Mouse (Mus musculus): ENCODE measurements around the gene Agbl2.

Agbl2 gene

DNA sequence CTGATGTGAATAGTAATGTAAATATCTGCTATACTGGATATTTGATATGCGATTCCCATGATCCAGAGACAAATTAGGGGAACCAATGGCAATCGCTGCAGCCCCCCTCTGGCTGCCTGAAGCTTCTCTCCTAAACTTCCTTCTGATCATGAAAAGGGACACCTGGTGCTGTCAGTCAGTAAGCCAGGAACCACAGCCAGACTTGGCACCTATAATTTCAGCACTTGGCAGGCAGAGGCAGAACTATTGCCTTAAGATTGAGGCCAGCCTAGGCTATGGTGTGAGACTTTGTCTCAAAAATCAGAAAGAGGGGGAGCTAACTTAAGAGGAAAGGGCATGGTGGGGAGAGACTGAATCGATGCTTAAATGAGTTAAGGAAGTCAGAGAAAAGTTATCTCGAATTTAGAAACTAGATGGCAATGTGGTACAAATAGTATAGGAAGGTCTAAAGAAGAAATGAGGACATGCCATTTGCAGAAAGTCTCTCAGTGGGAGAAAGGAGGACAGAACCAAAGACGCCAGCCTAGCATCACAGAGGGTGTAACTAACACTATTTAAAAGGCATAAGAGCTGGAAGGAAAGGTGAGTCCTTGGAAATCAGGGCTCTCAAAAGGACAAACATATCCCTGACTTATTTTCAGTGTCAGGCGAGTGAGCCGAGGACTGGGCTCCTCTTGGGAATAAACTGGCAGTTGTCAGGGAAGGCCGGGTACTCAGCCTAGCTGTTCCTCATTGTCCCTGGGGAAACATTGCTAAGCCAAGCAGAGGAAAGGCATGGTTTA is 88.8 kb downstream of the Agbl2 start:
- peak; percentile 39 for DNase-seq (ENCODE audit: low spot score)

DNA sequence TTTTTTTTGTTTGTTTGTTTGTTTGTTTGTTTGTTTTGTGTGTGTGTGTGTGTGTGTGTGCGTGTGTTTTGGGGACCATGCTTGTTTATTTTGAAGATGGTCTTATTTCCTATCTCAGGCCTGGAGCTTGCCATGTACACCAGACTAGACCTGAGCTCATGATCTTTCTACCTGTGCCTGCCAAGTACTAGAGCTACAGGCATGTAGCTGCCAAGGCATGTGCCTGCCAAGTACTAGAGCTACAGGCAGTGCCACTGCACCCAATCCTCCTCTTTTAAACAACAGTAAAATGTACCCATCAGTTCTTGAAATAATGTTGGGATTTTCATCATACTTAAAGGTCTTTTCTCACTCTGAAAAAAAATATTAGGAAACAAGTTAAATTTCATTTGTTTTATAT is 91.5 kb downstream of the Agbl2 start:
- DNase-seq (ENCODE audit: low spot score): no peak

GRCm38 (mm10) chr2:90875239-90875638 is 92.7 kb downstream of the Agbl2 start:
- DNase-seq (ENCODE audit: low spot score): no peak

DNA sequence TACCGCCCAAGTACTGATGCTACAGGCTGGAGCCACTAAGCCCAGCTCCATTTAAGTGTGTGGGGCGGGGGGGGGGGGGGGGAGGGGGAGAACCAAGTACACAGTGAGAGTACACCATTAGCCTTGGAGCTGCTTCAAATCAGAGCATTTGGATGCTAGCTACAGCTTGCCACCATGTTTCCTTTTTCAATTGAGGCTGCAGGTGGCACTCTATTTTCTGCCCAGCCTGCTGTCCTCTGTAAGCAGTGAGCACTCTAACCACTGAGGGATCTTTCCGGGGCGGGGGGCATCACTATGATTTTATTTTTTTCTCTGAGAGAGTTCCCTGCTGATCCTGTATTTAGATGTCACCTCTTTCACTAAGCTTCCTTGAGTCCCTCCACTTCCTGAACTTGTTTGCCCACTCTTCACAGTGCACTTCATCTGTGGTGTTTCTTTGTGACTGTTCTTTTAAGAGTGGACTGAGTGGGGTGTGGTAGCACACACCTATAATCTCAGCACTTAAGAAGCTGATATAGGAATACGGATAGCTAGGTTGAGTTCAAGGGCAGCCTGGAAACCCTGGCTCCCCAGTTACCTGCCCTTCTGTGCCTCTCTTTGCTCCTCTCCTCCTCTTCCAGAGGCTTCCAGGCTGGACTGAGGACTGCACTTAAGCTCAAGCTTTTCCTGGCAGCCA is 95.2 kb downstream of the Agbl2 start:
- no peak for DNase-seq (ENCODE audit: low spot score)

- DNase-seq (ENCODE audit: low spot score): no peak
Measured at GRCm38 (mm10) chr2:90879419-90879818, 96.9 kb downstream of the Agbl2 start.

DNA sequence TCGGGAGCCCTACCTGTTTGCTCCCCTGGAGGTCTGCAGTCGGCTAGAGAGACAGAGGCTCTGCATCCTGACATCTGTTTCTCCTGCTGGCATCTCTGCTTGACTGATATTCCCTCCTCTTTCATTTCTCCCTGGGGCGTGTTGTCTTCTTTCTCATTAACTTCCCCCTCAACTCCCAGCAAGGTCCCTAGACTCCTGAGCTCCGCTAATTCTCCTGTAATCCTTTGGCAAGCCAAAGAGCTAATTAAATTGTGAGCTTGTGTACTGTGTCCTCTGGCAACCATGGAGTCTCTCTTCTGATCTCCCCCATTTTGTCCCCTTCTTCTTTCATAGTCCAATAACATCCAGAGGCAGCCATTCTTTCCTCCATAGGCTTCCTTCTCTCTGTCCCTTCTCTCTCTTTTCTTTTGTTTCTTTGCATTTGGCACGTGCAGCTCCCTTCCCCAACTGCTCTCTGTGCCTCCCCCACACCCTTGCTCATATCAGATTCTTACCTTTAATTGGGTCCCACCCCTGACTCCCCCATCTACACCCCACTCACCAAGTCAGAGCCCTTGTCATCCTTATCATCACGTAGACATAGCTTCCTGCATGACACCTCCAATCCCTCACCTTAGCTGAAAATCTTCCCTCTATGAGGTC is 97.7 kb downstream of the Agbl2 start:
- no peak for DNase-seq (ENCODE audit: low spot score)

- no peak for DNase-seq (ENCODE audit: low spot score)
Measured at GRCm38 (mm10) chr2:90881824-90882223, 99.3 kb downstream of the Agbl2 start.
